ENCODE assay signal across 1 mouse cellular context in the genomic region with DNA sequence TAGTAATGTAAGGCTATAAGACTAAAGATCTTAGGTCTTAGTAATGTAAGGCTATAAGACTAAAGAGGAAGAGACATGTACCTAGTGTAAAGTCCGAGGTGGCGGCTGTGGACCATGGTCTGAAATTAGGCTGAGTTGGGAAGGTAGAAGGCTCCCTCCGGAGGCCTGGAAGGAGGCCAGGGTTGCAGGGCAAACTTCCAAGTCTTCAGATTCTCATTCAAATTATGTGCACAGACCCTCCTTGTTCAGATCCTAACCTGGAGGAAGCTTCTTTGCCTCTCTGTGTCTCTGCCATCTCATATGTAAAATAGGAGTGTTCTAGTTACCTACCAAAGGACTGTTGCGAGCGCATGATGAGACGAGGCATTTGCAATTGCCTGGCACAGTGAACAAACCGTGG.
TF ChIP-seq lines count a peak whose summit lies in the region.

No protein-coding gene starts in this region.

TF ChIP-seq in CH12.LX, 34 proteins besides CTCF, POLR2A, EP300 and RAD21:
- TF ChIP-seq ZMIZ1 (IDR thresholded peaks at IDR 0.05; ENCODE audit: low read depth, low read length) (no peak), CHD2 (IDR thresholded peaks at IDR 0.05; ENCODE audit: low read length) (no peak), CHD1 (IDR thresholded peaks at IDR 0.05; ENCODE audit: low read depth, low read length) (no peak), TCF12 (IDR thresholded peaks at IDR 0.05; ENCODE audit: low read depth, low read length) (no peak), TBP (conservative IDR thresholded peaks at IDR 0.05; ENCODE audit: low read depth, low read length) (no peak)
